Mouse (Mus musculus): ENCODE data around the gene Icam4. TPM values are rescaled to one million over a fixed set of nuclear protein-coding genes. Genes with fewer than 3 reads are reported as not detected.
"Not testable (repeated sequence)": the region's sequence is repeated elsewhere in the genome, so short reads cannot be mapped to it uniquely, and the experiment has no call there.

Gene Icam4
- total RNA-seq, 2 experiments from 2014 or later: 0.31 to 2.3 TPM

DNA sequence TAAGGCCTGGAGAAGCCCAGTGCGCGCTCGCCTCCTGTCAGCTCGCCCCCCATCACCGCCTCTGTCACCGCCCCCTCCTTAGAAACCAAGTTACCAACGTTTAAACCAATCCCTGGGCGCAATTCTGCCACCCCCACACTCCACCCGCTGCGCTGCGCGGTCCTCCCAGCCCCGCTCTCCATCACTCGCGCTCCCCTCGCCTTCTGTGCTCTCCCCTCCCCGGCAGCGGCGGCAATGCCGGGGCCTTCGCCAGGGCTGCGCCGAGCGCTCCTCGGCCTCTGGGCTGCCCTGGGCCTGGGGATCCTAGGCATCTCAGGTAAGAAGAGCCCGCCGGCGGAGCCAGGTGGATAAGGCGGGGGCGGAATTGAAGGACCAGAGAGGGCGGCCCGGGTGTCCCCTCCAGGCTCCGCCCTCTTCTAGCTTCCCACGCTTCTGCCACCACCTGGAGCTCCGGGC lies 2.8 kb downstream of the Icam4 start, which contains the start of gene Icam5:
TSS of gene Icam5 (plus strand) at position 178 of the 456 bp plus-strand sequence.
- no peak for ATAC-seq (replicated peaks; ENCODE audit: poor library complexity, severe bottlenecking)

DNA sequence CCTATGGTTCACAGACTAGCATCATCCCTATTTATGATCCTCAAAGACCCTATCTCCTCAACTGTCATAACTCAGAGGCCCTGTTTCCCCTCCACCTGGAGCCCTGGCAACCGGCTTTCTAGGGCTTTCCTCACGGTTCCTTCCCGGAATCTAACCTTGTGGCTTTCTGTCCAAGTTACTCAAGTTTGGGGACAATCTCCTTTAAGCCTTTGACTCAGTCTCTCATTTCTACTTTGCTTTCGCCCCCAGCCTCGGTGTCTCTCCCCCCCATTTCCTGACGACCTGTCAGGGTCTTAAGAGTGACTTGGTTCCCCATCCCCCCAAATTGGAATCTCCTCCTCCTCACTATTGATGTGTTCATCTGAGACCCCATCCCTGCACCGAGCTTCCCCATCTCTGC lies 3.3 kb downstream of the Icam4 start:
- no peak for ATAC-seq (replicated peaks; ENCODE audit: poor library complexity, severe bottlenecking)

DNA sequence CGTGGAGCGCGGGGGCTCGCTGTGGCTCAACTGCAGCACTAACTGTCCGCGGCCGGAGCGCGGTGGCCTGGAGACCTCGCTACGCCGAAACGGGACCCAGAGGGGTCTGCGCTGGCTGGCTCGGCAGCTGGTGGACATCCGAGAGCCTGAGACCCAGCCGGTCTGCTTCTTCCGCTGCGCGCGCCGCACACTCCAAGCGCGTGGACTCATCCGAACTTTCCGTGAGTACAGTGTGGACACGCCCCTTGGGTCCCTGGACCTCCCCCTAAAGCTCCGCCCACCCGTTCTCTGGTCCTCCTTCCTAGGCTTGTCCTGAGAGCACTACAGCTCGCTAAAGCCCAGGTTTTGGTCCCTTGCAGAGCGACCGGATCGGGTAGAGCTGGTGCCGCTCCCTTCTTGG lies 4.0 kb downstream of the Icam4 start:
- peak; percentile 28 for ATAC-seq (replicated peaks; ENCODE audit: poor library complexity, severe bottlenecking)

DNA sequence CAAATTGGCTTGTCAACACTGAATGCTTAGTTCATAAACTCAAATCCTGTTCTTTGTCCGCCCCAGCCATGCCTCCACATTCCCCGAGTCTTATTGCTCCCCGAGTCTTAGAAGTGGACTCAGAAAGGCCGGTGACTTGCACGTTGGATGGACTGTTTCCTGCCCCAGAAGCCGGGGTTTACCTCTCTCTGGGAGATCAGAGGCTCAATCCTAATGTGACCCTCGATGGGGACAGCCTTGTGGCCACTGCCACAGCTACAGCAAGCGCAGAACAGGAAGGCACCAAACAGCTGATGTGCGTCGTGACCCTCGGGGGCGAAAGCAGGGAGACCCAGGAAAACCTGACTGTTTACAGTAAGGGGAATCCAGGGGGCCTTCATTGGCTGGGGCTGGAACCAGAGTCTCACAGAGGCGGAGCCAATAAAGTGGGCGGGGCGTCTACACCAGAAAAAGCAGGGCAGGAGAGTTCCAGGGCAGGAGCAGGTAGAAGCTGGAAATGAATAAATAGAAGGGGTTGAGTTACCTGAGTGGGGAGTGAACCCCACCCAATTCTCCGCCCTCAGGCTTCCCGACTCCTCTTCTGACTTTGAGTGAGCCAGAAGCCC lies 5.4 kb downstream of the Icam4 start:
- ATAC-seq (replicated peaks; ENCODE audit: poor library complexity, severe bottlenecking): no peak

DNA sequence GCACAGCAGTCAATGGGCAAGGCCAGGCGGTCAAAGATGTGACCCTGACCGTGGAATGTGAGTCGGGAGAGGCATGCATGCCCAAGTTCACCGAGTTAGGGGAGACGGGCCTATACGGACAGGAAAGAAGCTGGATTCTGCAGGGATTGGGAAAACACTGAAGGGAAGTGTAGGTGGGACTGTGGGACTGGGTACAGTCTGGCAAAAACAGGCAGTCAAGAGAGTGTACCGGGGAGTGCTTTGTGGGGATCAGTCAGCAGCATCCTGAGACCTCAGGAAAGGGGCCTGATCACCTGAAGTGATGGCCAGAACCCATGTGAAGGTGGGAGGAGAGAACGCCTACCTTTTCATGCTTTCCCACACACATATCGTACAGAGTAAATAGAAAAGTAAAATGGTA lies 6.4 kb downstream of the Icam4 start:
- no peak for ATAC-seq (replicated peaks; ENCODE audit: poor library complexity, severe bottlenecking)

DNA sequence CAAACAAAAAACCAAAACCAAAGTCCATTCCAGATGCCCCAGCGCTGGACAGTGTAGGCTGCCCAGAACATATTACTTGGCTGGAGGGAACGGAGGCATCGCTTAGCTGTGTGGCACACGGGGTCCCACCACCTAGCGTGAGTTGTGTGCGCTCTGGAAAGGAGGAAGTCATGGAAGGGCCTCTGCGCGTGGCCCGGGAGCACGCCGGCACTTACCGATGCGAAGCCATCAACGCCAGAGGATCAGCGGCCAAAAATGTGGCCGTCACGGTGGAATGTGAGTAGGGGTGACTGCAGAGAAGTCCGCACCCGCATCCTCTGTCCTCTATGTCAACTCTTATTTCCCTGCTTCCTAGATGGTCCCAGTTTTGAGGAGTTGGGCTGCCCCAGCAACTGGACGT lies 7.0 kb downstream of the Icam4 start:
- ATAC-seq (replicated peaks; ENCODE audit: poor library complexity, severe bottlenecking): 0 out of 2 replicates have a peak, but pooled peaks have one; percentile 20

DNA sequence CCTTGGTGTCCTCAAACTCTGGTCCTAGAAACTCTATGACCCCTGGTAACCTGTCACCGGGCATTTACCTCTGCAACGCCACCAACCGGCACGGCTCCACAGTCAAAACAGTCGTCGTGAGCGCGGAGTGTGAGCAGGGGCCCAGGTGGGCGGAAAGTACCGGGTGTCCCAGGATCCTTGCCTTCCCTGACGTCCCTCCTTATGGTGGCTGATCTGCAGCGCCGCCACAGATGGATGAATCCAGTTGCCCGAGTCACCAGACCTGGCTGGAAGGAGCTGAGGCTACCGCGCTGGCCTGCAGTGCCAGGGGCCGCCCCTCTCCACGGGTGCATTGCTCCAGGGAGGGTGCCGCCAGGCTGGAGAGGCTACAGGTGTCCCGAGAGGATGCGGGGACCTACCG lies 7.5 kb downstream of the Icam4 start:
- ATAC-seq (replicated peaks; ENCODE audit: poor library complexity, severe bottlenecking): no peak

DNA sequence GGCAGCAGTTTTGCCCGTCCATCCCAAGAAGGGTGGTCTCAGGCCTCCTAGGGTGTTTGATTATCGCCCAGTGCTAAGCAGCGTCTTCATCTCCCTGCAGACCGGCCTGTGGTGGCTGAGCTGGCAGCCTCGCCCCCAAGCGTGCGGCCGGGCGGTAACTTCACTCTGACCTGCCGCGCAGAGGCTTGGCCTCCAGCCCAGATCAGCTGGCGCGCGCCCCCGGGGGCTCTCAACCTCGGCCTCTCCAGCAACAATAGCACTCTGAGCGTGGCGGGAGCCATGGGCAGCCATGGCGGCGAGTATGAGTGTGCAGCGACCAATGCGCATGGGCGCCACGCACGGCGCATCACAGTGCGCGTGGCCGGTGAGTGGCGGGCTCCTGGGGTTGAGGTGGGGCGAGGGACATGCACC lies 8.3 kb downstream of the Icam4 start:
- peak; percentile 4; the same call in 1 of the 2 replicates for ATAC-seq (replicated peaks; ENCODE audit: poor library complexity, severe bottlenecking)

DNA sequence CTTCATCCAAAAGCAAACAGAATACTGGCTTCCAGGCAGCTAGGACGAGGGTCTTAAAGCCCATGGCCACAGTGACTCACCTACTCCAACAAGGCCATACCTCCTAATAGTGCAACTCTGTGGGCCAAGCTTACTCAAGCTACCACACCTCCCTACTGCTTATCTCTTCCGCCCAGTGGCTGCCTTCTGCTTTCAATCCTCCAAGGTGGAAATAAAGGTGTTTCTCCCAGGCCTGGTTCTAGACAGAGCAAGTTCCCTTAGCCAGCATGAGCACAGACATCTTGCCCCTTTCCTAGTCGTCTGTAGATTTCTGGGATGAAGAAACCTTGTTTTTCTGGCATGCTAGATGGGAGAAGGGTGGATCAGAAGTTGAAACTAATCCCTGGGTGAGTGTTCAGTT lies 10.6 kb downstream of the Icam4 start:
- ATAC-seq (replicated peaks; ENCODE audit: poor library complexity, severe bottlenecking): no peak

DNA sequence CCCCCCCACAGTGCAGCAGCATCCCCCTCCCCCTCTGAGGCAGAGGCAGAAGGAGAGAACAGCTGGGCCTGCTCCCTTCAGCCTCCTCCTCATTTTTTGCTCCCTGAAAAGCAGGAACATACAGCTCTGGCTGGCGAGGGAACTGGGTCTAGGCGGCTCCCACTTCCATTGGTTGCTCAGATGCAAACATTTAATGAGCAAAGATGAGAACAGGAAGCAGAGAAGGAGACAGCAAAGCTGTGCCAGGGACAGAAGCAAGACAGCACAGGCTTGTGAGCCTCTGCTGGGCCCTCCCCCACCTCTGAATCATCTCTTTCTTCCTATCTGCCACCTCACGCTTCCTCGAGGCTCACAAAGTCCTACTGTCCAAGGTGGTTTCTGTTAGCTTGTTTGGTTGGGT lies 12.1 kb downstream of the Icam4 start:
- no peak for ATAC-seq (replicated peaks; ENCODE audit: poor library complexity, severe bottlenecking)

DNA sequence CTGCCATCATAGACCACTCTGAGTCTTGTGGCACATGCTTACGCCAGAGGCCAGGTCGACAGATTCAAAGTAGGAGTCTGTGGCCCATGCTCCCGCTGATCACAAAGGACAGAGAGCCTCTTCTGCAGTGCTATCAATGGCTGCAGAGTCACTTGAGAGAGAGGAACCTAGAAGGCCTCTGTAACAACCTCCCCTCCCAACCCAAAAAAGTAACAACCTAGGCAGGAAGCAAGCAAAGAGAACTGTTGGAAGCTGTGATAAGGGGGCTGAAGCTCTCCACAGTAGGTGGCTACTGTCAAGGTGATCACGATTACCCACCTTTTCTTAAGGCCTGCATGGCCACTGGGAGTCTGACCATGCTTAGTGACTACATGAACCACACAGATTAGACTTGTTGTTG lies 14.4 kb downstream of the Icam4 start:
- ATAC-seq (replicated peaks; ENCODE audit: poor library complexity, severe bottlenecking): no peak

DNA sequence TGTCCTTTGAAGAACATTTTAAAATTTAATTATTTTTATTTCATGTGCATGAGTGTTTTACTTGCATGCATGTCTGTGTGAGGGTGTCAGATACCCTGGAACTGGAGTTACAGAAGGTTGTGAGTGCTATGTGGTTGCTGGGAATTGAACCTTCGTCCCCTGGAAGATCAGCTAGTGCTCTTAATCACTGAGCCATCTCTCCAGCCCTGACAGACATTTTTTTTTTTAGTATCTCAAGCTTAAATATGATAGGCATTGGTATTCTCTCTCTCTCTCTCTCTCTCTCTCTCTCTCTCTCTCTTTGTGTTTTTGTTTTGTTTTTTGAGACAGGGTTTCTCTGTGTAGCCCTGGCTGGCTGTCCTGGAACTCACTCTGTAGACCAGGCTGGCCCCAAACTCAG lies 15.6 kb downstream of the Icam4 start:
- not testable (repeated sequence) for ATAC-seq (replicated peaks; ENCODE audit: poor library complexity, severe bottlenecking)

DNA sequence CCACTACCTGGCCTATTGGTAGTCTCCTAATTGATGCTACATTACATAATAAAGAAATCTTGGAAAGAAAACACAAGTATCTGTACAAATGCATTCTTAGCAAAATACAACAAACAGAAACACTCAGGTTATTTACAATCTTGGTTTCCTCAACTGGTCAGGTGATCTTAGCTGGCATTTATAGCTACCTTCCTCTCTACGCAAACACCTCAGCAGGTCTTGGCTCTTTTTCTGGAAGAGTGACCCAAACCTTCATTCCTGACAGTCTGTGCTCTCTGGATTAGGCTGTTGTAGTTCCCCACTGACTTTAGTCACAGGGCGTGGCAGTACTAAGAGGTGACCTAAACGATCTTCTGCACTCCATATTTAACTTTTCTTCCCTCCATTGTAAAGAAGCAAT lies 16.1 kb downstream of the Icam4 start:
- ATAC-seq (replicated peaks; ENCODE audit: poor library complexity, severe bottlenecking): no peak

DNA sequence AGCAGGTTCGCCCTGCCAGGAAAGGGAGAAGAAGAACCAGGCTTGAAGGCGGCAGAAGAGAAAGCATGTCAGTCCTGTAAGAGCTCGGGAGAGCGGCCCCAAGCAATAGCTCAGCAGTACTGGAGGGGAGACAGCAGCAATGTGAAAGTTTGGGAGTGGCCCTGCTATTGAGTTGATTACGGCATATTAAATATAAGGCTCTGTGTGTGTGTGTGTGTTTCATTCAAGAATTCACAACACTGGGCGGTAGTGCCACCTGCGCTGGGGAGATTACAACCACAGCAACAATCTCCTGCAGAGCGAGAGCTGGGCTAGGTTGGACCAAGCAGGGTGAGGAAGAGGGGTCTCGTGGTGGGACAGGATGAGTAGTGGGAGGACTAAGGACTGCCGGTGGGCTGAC lies 22.4 kb downstream of the Icam4 start:
- no peak for ATAC-seq (replicated peaks; ENCODE audit: poor library complexity, severe bottlenecking)

DNA sequence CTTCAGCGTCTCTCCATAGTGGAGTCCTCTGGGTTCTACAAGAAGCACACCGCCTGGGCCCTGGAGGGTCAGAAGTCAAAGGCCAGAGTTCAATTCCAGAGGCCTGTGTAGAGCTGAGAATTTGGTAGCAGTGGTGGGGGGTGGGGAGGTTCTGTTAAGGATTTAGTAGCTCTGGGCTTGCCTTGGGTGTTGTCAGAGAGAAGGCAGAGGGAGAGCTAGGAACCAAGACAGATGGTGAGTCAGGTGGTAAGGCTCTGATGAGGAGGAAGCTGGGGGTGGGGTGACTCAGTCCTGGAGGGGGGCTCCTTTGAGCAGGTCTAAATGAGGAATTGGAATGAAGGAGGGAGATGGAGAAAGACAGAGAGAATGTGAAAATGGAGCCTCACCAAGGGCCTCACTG lies 33.8 kb downstream of the Icam4 start:
- no peak for ATAC-seq (replicated peaks; ENCODE audit: poor library complexity, severe bottlenecking)

DNA sequence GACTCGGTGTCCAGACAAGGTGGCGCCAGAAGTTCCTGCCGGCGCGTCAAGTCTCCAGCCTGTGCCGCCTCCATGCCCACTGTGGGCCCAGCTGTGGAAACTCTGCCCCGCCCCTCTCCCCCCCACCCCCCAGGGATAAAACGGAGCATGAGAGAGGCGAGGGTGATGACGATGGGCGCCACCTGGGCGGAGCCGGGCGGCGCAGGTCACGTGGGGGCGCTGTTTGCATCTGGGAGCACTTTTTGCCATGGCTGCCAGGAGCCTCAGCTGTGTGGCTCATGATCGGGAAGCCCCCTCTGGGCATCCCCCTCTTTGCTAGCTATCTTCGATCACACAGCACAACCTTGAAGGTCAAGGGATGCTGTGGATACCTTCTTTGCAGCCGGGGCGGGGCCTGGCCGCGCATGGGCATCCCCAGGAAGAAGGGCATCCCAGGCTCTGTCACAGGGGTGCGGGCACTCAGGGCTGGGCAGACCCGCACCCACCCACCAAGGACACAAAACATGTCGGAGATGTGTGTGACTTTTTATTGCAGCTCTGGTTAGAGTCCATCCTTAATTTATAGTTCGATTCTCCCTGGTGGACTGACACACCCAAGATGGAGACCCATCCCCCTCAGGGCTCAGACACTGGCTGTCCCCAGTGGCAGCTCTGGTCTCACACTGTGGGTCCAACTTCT lies 38.0 kb downstream of the Icam4 start, which contains the start of gene Zglp1:
TSS of gene Zglp1 (minus strand) at position 88 of the 679 bp plus-strand sequence.
- ATAC-seq (replicated peaks; ENCODE audit: poor library complexity, severe bottlenecking): no peak; the same call in 1 of the 2 replicates

DNA sequence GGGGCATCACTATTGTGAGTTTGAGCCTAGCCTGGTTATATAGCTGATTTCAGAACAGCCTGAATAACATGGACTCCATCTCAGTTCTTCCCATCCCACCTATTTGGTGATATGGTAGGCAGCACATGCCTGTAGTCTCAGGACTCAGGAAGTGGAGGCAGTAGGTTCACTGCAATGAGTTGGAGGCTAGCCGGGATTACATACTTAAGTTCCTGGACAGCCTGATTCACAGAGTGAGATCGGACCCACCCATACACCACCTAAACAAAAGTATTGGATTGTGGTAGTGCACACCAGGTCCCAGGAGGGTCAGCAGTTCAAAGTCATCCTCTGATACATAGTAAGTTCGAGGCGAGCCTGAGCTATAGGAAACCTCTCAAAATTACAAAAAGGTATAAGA lies 43.5 kb downstream of the Icam4 start:
- no peak for ATAC-seq (replicated peaks; ENCODE audit: poor library complexity, severe bottlenecking)

DNA sequence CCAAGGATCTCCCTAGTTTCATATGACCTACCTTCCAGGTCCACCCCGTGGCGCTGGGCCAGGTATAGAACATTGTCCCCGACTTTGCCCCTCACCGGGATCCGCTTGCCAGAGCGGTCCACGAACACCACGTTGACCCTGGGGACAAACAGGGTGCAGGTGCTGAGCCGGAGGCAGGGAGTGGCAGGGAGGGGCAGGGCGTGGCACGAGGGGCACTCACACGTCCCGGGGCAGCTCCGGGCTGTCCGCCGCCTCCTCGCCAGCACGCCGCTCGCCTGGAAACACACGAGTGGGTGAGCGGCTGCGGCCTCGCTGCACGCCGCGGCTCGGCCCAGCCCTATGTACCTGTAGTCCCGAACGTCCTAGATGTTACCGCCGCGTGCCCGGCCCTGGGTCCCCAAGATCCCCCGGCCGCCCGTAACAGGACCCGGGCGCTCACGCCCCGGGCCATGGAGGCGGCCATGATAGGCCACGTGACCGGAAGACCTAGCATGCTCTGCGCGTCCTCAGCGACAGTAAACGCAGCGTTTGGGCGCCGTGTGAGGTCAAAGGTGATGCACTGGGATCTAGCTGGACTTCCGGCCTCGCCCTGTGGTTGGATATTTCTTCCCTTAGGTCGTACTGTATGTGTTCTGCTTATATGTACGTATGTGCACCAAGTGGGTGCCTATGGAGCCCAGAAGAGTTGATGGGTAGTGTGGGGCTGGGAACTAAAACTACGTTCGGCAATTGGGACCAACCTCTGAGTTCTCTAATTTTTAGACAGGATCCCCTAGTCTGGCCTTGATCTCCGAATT lies 44.1 kb downstream of the Icam4 start, which contains the start of the genes Gm49373 and Fdx1l:
TSS of gene Gm49373 (minus strand) at position 53 of the 797 bp plus-strand sequence.
TSS of gene Fdx1l (minus strand) at position 571 of the 797 bp plus-strand sequence.
- ATAC-seq (replicated peaks; ENCODE audit: poor library complexity, severe bottlenecking): peak; percentile 91

DNA sequence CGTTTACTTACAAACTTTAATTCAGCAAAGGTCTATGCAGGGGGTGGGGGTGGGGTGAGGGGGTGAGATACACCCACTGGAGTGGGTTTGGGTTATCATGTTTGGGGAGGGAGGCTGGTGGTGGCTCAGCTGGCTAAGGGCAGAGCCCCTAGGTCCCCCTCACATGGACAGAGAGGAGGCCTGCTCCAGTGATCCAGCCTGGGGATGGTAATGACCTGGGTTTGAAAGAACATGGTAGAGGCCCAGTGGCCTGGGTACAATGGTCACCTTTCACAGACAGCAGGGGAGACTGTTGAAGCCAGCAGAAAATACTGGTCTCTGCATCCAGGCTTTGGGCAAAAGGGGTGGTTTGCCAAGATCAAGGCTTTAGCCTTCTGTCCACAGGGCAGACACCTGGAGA lies 45.0 kb downstream of the Icam4 start:
- no peak for ATAC-seq (replicated peaks; ENCODE audit: poor library complexity, severe bottlenecking)

DNA sequence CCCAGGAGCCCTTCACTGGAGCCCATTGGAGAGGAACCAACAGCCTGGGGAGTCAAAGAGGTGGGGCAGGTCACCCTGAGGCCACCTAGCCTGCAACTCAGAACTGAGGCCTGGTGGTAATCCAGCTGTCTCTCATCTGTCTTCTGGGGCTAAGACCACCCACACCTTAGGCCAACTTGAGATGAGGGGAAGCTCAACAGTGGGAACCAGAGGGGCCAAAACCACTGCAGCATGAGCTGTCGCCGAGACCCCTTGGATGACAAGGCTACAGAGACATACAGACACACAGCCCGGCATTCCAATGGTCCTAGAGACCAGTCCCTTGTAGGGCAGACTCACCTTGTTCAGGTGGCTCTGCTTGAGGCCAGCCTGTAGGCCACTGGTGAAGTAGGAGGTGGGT lies 46.5 kb downstream of the Icam4 start:
- ATAC-seq (replicated peaks; ENCODE audit: poor library complexity, severe bottlenecking): no peak

All from granulocyte monocyte progenitor cell, adult 5-6 weeks (primary cell).